Mouse (Mus musculus): ENCODE measurements around the gene Otulin. TPM values are rescaled to one million over a fixed set of nuclear protein-coding genes. Genes with fewer than 3 reads are reported as not detected.

Gene Otulin
- total and polyA plus RNA-seq, 3 experiments: 40.0 to 84.8 (median 80.2) TPM

DNA sequence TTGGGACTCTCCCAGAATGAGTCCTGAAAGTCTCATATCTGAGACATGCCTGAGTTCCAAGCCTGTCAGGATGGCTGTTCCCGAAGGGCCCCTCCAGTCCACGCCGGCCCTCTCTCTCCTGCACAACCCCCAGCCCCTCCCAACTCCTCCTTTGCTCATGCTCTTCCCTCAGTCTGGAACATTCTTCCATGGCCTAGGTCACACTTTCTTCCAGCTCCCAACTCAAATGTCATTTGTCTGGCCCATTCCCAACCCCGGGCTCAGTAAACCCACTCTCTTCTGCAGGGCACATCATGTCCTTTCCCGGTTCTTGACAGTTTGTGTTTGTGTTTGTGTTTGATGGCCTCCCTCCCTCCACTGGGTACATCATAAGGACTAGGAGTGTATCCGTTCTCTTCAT lies 43.5 kb upstream of the Otulin start:
- DNase-seq (ENCODE audit: extremely low read depth): no peak
- peaks cover 4% of the 10 kb centered on the region for H3K27me3 ChIP-seq (replicated peaks)
- H3K9me3 ChIP-seq (replicated peaks; ENCODE audit: low read length): no peaks in the 10 kb centered on the region
- H3K4me1 ChIP-seq (ENCODE audit: control insufficient read depth in 1 of 2, insufficient read depth in 2 of 2): peaks cover 18 to 39% of the 10 kb centered on the region in 2 experiments
- H3K36me3 ChIP-seq (replicated peaks in 1 of 2; ENCODE audit: control insufficient read depth in 1 of 2, insufficient read depth in 1 of 2, low read length in 1 of 2): no peaks in the 10 kb centered on the region
- in situ Hi-C loops (cut with MboI; ENCODE audit: low pct_ligation_motif_present, low pct_unique_long_range_greater_than_20kb, low sequenced_read_pairs) (no loop called here), dilution Hi-C loops (cut with MboI; ENCODE audit: extremely low pct_ligation_motif_present, extremely low pct_unique_long_range_greater_than_20kb, low sequenced_read_pairs) (no loop called here)
- H3K4me3 ChIP-seq (replicated peaks in 1 of 3; ENCODE audit: low read depth in 2 of 3, low read length in 2 of 3, poor library complexity in 1 of 3): no peak overlapping the region
- no peak overlapping the region for H3K4me2 ChIP-seq (ENCODE audit: insufficient read depth, low read depth, poor library complexity, severe bottlenecking)
- H3K9ac ChIP-seq (ENCODE audit: insufficient read depth, low read depth): no peak overlapping the region
- no peak for TF ChIP-seq TCF12 (IDR thresholded peaks at IDR 0.05; ENCODE audit: low read depth, low read length)
- no peaks in the 10 kb centered on the region for H3K79me2 ChIP-seq (replicated peaks; ENCODE audit: control insufficient read depth, extremely low read depth, insufficient read depth, poor library complexity, severe bottlenecking)
- no peak overlapping the region for H3K27ac ChIP-seq (ENCODE audit: insufficient read depth, low read depth)

- no peak overlapping the region for H3K4me2 ChIP-seq (ENCODE audit: insufficient read depth, low read depth, poor library complexity, severe bottlenecking)
- in situ Hi-C loops (cut with MboI; ENCODE audit: low pct_ligation_motif_present, low pct_unique_long_range_greater_than_20kb, low sequenced_read_pairs) (no loop called here), dilution Hi-C loops (cut with MboI; ENCODE audit: extremely low pct_ligation_motif_present, extremely low pct_unique_long_range_greater_than_20kb, low sequenced_read_pairs) (no loop called here)
- no peaks in the 10 kb centered on the region for H3K27me3 ChIP-seq (replicated peaks)
- no peak overlapping the region for H3K4me3 ChIP-seq (replicated peaks in 1 of 3; ENCODE audit: low read depth in 2 of 3, low read length in 2 of 3, poor library complexity in 1 of 3)
- H3K9ac ChIP-seq (ENCODE audit: insufficient read depth, low read depth): no peak overlapping the region
- H3K36me3 ChIP-seq (replicated peaks in 1 of 2; ENCODE audit: control insufficient read depth in 1 of 2, insufficient read depth in 1 of 2, low read length in 1 of 2): no peaks in the 10 kb centered on the region
- H3K79me2 ChIP-seq (replicated peaks; ENCODE audit: control insufficient read depth, extremely low read depth, insufficient read depth, poor library complexity, severe bottlenecking): no peaks in the 10 kb centered on the region
- H3K27ac ChIP-seq (ENCODE audit: insufficient read depth, low read depth): no peak overlapping the region
- TF ChIP-seq NELFE (IDR thresholded peaks at IDR 0.05; ENCODE audit: low read depth, low read length): no peak
- TF ChIP-seq CHD2 (IDR thresholded peaks at IDR 0.05; ENCODE audit: low read length): no peak
- TF ChIP-seq POLR2A (IDR thresholded peaks at IDR 0.05; ENCODE audit: low read depth, low read length): no peak
- TF ChIP-seq ETS1 (conservative IDR thresholded peaks at IDR 0.05; ENCODE audit: low read depth, low read length): no peak
- no peaks in the 10 kb centered on the region for H3K9me3 ChIP-seq (replicated peaks; ENCODE audit: low read length)
- DNase-seq (ENCODE audit: extremely low read depth): no peak
- peaks cover 18 to 44% of the 10 kb centered on the region in 2 experiments for H3K4me1 ChIP-seq (ENCODE audit: control insufficient read depth in 1 of 2, insufficient read depth in 2 of 2)
Observed at GRCm38 (mm10) chr15:27673151-27673550, 42.7 kb upstream of the Otulin start.

- Histone ChIP-seq H3K4me2 (ENCODE audit: insufficient read depth, low read depth, poor library complexity, severe bottlenecking) (no peak overlapping the region), H3K36me3 (replicated peaks in 1 of 2; ENCODE audit: control insufficient read depth in 1 of 2, insufficient read depth in 1 of 2, low read length in 1 of 2) (no peaks in the 10 kb centered on the region), H3K27ac (ENCODE audit: insufficient read depth, low read depth) (no peak overlapping the region), H3K4me1 (ENCODE audit: control insufficient read depth in 1 of 2, insufficient read depth in 2 of 2) (peaks cover 18 to 53% of the 10 kb centered on the region in 2 experiments), H3K4me3 (replicated peaks in 1 of 3; ENCODE audit: low read depth in 2 of 3, low read length in 2 of 3, poor library complexity in 1 of 3) (no peak overlapping the region), H3K9me3 (replicated peaks; ENCODE audit: low read length) (no peaks in the 10 kb centered on the region), H3K27me3 (replicated peaks) (no peaks in the 10 kb centered on the region), H3K9ac (ENCODE audit: insufficient read depth, low read depth) (no peak overlapping the region), H3K79me2 (replicated peaks; ENCODE audit: control insufficient read depth, extremely low read depth, insufficient read depth, poor library complexity, severe bottlenecking) (no peaks in the 10 kb centered on the region)
- in situ Hi-C loops (cut with MboI; ENCODE audit: low pct_ligation_motif_present, low pct_unique_long_range_greater_than_20kb, low sequenced_read_pairs): no loop called here
- TF ChIP-seq ZNF384 (IDR thresholded peaks at IDR 0.05; ENCODE audit: low read depth, low read length) (no peak), MXI1 (IDR thresholded peaks at IDR 0.05; ENCODE audit: low read depth, low read length) (no peak)
- dilution Hi-C loops (cut with MboI; ENCODE audit: extremely low pct_ligation_motif_present, extremely low pct_unique_long_range_greater_than_20kb, low sequenced_read_pairs): no loop called here
- no peak for DNase-seq (ENCODE audit: extremely low read depth)
Observed at GRCm38 (mm10) chr15:27672259-27672658, 41.8 kb upstream of the Otulin start.
